Mouse (Mus musculus) forelimb bud, embryonic 11.5 days (tissue): ENCODE measurements around the gene Anks1.
A peak's percentile ranks its signal among the peaks of the same experiment; 100 is the strongest.

ENCODE experiments used
- DNase-seq: peaks from one replicate; pipeline ENCODE4 v3.0.0-alpha.2; 2012; ENCODE audit warnings: low read depth, low spot score

Anks1 gene

DNA sequence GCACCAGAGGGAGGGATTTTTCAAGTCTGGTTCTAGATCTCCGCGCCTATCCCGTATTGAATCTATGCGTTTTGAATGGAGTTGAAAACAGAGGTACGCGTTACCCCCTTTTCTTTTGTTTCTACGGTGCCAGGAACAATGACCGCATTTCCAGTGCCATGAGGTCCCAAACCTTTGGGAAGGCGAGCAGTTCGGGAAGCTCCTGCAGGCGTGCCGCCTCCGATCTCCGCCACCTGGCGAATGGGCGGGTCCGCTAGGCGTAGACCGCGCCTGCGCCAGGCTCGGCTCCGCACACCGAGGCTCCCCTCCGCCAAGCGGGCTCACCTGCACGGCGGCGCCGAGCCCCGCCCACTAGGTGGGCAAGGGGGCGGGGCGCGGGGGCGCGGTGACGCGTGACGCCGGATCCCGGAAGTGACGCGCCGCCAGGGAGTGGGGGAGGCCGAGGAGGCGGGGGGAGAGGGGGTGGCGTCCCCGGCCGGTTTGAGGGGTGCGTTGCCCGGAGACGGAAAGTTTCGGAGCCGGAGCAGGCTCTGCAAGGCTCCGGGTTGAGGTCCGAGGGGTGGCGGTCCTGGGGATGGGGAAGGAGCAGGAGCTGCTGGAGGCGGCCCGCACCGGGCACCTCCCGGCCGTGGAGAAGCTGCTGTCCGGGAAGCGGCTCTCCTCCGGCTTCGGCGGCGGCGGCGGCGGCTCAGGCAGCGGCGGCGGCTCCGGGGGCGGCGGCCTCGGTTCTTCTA lies at the start of gene Anks1:
Gene Anks1 (plus strand): TSS at position 419 of the 734 bp plus-strand sequence.
- peak; percentile 86 for DNase-seq

DNA sequence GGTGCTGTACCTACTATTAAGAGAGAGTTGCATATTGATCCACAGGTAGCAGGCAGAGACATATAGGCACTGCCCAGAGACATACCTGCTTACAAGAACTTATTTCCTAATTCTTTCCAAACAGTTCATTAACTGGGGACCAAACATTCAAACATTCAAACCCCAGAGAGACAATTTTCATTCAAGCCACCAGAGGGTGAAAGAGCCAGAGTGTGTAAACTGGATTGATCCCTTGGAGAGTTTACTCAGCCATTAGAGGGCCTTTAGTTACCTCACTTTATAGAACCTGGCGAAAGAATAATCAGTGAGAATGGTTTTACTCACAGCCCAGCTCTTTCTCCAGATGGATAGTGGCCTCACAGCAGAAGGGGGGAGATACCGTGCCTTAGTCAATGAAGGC lies 43.6 kb upstream of the Anks1 start:
- no peak for DNase-seq

DNA sequence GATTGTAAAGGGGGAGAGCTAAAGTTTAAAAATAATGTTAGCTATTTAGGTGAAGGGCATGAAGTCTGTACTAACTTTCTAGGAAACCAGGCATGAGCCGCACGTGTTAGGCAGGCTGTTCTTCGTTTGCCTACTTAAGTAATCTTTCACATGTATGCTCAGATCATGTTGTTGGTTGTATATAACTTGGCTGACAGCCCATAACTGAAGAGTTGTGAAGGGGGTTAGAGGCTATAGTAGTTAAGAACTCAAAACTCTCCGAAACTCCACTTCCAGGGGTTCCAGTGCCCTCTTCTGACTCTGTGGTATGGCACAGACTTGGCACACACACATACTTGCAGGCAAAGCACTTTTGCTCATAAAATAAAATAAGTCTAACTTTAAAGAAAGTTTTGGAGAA lies 42.4 kb upstream of the Anks1 start:
- no peak for DNase-seq

DNA sequence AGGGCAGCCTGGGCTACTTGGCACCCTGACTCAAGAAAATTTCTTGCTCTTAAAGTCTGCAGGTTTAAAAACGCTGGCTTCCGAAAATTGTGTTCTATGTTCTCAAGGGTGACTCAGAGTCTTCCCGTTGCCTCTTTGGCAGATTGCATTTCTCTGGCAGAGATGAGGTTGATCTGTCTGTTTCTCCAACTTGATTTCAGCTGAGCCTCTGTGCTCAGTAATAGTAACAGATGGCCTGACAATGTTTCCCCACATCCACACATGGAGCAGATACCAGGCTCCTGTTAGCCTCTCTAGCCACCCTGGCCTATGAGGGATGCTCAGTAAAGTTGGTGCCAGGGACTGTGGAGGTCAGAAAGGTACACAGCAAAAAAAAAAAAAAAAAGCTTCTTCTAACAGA lies 37.3 kb upstream of the Anks1 start:
- DNase-seq, result no peak

DNA sequence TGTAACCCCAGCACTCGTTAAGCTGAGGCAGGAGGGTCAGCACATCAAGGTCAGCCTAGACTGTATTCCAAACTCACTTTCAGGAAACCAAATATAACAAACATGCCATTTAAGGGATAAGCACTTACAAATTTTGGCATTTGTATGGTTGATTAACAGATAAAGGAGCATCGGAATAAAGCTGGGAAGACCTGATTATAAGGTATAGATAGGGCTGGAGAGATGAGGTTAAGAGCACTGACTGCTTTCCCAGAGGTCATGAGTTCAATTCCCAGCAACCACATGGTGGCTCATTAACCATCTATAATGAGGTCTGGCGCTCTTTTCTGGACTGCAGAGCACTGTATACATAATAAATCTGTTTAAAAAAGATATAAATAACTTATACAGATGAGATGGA lies 35.5 kb upstream of the Anks1 start:
- no peak for DNase-seq

DNA sequence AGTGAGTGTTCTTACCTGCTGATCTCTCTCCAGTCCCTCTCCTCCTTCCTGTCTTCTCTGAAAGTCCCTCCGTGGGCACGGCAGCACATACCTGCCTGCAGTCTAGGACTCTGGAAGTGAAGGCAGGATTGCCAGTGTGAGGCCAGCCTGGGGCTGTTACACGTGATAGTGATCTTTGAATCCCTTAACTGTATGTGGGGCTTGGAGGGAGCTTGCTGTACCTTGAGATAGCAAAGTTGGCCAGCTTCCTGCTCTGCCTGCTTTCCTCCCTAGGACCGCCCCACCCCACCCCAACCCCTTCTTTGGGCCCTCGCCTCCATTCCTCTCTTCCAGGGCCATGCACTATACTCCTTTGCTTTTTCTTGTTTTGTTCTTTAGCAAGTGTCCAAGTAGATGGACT lies 34.6 kb upstream of the Anks1 start:
- DNase-seq, result no peak

DNA sequence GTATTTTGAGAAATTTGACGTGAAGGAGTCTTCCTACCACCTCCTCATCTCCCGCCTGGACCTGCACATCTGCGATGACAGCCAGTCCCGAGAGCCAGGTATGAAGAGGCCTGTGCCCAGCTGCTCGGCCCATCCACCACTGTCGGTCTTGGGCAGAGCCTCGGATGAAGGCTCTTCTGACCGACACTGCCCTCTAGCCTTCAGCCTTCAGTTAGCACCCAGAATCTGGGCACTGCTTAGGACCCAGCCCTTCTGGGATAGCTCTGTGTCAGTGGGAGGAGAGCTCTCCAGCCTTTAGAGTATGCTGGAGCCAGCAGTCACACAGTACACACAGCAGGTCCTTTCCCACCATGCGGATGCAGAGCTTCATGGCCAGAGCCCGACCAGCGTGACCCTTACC lies 27.6 kb upstream of the Anks1 start:
- no peak for DNase-seq

DNA sequence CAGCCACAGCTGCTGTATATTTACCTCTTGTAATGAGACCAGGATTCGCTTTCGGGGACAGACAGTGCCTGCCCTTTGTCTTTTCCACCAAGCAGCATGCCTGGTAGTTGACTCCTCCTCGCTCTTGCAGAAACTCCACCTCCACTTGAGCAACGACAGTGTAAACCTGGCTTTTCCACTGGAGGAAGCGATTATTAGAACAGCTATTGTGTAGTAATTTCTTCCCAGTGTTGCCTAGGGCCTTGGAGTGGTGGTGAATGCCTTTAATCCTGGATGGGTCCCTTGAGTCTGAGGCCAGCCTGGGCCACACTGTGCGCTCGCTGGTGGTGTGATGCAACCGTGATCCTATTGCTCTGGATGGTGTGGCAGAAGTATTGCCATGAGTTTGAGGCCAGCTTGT lies 26.0 kb upstream of the Anks1 start:
- DNase-seq, result no peak

DNA sequence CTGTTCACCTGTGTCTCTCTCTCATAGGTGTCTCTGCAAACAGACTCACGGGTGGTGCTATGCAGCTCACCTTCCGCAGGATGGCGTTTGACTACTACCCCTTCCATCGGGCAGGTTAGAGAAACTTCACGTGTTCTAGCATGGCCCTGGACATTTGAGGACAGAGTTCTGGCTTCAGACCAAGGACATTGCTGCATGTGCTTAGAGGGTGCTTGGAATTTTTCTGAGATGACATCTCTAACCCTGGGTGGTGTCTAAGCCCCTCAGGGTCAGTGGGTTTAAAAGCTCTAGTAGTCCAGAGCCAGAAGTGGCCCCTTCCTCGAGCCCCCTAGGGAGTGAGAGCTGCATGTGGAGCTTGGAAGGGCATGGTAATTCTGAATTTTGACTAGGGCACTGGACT lies 25.1 kb upstream of the Anks1 start:
- DNase-seq, result no peak

GRCm38 (mm10) chr17:27886499-27887210 lies 22.5 kb upstream of the Anks1 start:
- no peak for DNase-seq

GRCm38 (mm10) chr17:27907512-27908205 lies 1.4 kb upstream of the Anks1 start:
- peak; percentile 96 for DNase-seq

DNA sequence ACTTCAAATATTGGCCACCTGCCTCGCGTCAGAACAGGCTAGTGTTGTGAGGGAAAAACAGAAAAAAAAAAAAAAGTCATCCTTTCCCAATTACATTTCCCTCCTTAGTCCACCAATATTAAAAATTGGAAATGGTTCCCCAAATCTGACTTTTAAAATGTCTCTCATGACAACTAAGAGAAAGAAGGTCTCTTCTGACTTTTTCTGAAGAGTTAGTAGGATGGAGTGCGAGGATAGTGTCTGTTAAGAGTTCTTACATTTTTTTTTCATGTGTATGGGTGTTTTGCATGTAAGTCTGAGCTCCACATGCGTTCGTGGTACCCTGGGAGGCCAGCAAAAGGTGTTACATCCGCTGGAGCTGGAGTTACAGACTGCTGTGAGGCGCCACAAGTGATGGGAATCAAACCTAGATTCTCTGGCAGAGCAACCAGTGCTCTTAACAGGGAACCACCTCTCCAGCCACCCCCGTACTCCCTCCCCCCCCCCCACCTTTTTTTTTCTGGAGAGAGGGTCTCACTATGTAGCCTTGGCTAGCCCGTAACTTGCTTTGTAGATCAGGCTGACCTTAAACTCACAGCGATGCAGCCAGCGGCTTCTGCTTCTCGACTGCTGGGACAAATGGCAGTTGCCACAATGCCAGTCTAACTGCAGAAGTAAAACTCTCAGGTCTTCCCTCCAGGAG lies 759 bp upstream of the Anks1 start:
- peak; percentile 19 for DNase-seq

GRCm38 (mm10) chr17:27909622-27910500 lies 755 bp downstream of the Anks1 start, which contains the start of gene Taf11:
Taf11 (minus strand) TSS chr17:27909844.
- peak; percentile 6 for DNase-seq

DNA sequence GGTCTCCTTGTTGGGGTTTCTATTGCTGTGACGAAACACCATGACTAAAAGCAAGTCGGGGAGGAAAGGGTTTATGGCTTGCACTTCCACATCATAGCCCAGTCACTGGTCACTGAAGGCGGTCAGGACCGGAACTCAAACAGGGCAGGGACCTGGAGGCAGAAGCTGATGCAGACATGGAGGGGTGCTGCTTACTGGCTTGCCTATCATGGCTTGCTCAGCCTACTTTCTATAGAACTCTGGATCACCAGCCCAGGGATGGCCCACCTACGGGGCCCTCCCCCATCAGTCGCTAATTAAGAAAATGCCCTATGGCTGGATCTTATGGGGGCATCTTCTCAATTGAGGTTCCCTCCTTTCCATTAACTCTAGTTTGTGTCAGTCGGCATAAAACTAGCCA lies 2.3 kb downstream of the Anks1 start:
- no peak for DNase-seq

DNA sequence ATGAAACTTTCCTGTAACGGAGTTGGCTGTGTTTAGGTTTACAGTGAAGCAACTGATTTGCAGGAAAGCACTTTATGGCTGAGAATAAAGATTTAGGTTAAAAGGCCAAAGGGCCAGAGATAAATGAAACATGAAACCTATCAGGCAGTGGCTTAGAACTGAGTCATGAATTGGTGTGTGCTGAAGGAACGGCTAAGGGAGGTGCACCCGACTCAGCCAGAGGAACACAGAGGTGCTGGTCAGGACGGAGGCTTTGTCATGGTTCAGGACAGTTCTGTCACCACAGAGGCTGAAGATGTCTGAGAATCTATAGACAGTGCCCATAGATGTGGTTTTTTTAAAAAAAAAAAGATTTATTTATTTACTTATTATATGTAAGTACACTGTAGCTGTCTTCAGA lies 5.6 kb downstream of the Anks1 start:
- no peak for DNase-seq

DNA sequence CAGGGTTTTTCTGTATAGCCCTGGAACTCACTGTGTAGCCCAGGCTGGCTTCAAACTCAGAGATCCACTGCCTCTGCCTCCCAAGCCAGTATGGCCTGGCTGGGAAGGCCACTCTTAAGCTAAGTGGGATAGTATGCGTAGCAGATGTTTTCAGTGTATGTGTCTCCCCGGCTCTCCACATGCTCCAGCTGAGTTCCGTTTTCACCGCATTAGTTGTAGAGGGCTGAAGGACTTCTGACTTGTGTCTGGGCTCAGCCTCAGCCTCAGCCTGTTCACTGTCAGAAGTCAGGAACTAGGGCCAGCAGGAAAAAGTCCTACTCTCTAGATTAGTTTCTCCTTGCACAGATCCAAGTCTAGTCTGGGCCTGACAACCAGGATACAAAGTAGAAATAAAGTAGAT lies 7.3 kb downstream of the Anks1 start:
- no peak for DNase-seq

GRCm38 (mm10) chr17:27920676-27921075 lies 11.6 kb downstream of the Anks1 start:
- no peak for DNase-seq

- DNase-seq, result no peak
Measured at GRCm38 (mm10) chr17:27922174-27922712, 13.1 kb downstream of the Anks1 start.

GRCm38 (mm10) chr17:27925054-27925453 lies 15.9 kb downstream of the Anks1 start:
- no peak for DNase-seq

- no peak for DNase-seq
Measured at GRCm38 (mm10) chr17:27925504-27925903, 16.4 kb downstream of the Anks1 start.

- no peak for DNase-seq
Measured at GRCm38 (mm10) chr17:27930291-27930690, 21.2 kb downstream of the Anks1 start.
